Mouse (Mus musculus): Measurements from ENCODE around the gene Fam217a. TPM values are rescaled to one million over a fixed set of nuclear protein-coding genes. Genes with fewer than 3 reads are reported as not detected.
"Not testable (repeated sequence)": the region's sequence is repeated elsewhere in the genome, so short reads cannot be mapped to it uniquely, and the experiment has no call there.

The Fam217a gene
- polyA plus RNA-seq, 1 experiment from 2014 or later, result 1.2 TPM

GRCm38 (mm10) chr13:34942370-34942769 lies 18.3 kb upstream of the Fam217a start:
- no peak overlapping the region for H3K27ac ChIP-seq

GRCm38 (mm10) chr13:34934931-34935644 lies 11.0 kb upstream of the Fam217a start:
- no peak for ATAC-seq (replicated peaks)
- no peaks in the 10 kb centered on the region for H3K9me3 ChIP-seq
- H3K4me3 ChIP-seq, result no peak overlapping the region
- H3K36me3 ChIP-seq (replicated peaks), result no peaks in the 10 kb centered on the region
- no peak overlapping the region for H3K9ac ChIP-seq
- 72% methylated on average over 10 of the region's 10 CpGs for WGBS
- H3K27ac ChIP-seq, result no peak overlapping the region
- no peaks in the 10 kb centered on the region for H3K27me3 ChIP-seq (replicated peaks)
- H3K4me1 ChIP-seq, result no peaks in the 10 kb centered on the region
- no peak overlapping the region for H3K4me2 ChIP-seq

More at GRCm38 (mm10) chr13:34942370-34942769, 18.3 kb upstream of the Fam217a start:
- Histone ChIP-seq H3K4me1 (no peaks in the 10 kb centered on the region), H3K4me2 (no peak overlapping the region), H3K4me3 (no peak overlapping the region), H3K27me3 (replicated peaks) (no peaks in the 10 kb centered on the region), H3K36me3 (replicated peaks) (no peaks in the 10 kb centered on the region), H3K9ac (no peak overlapping the region), H3K9me3 (no peaks in the 10 kb centered on the region)
- ATAC-seq (replicated peaks), result no peak

GRCm38 (mm10) chr13:34916520-34917167 lies 7.5 kb downstream of the Fam217a start:
- Histone ChIP-seq H3K4me1 (0 out of 2 replicates have a peak, but pooled peaks cover 5% of the 10 kb centered on the region), H3K9me3 (no peaks in the 10 kb centered on the region), H3K4me2 (peak overlapping the region; percentile 50), H3K4me3 (peak overlapping the region; percentile 24), H3K27me3 (replicated peaks) (no peaks in the 10 kb centered on the region), H3K27ac (no peak overlapping the region), H3K36me3 (replicated peaks) (no peaks in the 10 kb centered on the region), H3K9ac (no peak overlapping the region)
- peak; percentile 67 for ATAC-seq (replicated peaks)
- WGBS, result 33% methylated on average over 37 of the region's 37 CpGs

- H3K4me2 ChIP-seq, result no peak overlapping the region
- H3K9me3 ChIP-seq, result no peaks in the 10 kb centered on the region
- H3K27me3 ChIP-seq (replicated peaks), result no peaks in the 10 kb centered on the region
- H3K27ac ChIP-seq, result no peak overlapping the region
- H3K9ac ChIP-seq, result no peak overlapping the region
- H3K36me3 ChIP-seq (replicated peaks), result no peaks in the 10 kb centered on the region
- ATAC-seq (replicated peaks), result no peak
- WGBS, result 83% methylated on average over 9 of the region's 9 CpGs
- H3K4me3 ChIP-seq, result no peak overlapping the region
- H3K4me1 ChIP-seq, result 0 out of 2 replicates have a peak, but pooled peaks cover 5% of the 10 kb centered on the region
Observed at GRCm38 (mm10) chr13:34914614-34915013, 9.5 kb downstream of the Fam217a start.

- WGBS, result 33% methylated on average over 1 of the region's 1 CpGs
- no peak for ATAC-seq (replicated peaks)
- H3K27me3 ChIP-seq (replicated peaks), result no peaks in the 10 kb centered on the region
Observed at GRCm38 (mm10) chr13:34892871-34893270, 31.2 kb downstream of the Fam217a start.

GRCm38 (mm10) chr13:34876481-34876880 lies 47.6 kb downstream of the Fam217a start:
- WGBS, result 9% methylated on average over 3 of the region's 3 CpGs
- Histone ChIP-seq H3K4me2 (peak overlapping the region; percentile 68), H3K9me3 (no peaks in the 10 kb centered on the region), H3K4me3 (peak overlapping the region; percentile 98), H3K9ac (peak overlapping the region; percentile 86; the same call in 1 of the 2 replicates), H3K27me3 (replicated peaks) (no peaks in the 10 kb centered on the region), H3K36me3 (replicated peaks) (no peaks in the 10 kb centered on the region), H3K27ac (no peak overlapping the region), H3K4me1 (peaks cover 26% of the 10 kb centered on the region)
- no peak for ATAC-seq (replicated peaks)

More at GRCm38 (mm10) chr13:34892871-34893270, 31.2 kb downstream of the Fam217a start:
- Histone ChIP-seq H3K9me3 (no peaks in the 10 kb centered on the region), H3K4me1 (no peaks in the 10 kb centered on the region), H3K4me2 (no peak overlapping the region), H3K4me3 (no peak overlapping the region), H3K9ac (no peak overlapping the region), H3K36me3 (replicated peaks) (peaks cover 65% of the 10 kb centered on the region), H3K27ac (no peak overlapping the region)

GRCm38 (mm10) chr13:34875741-34876445 lies 48.2 kb downstream of the Fam217a start:
- Histone ChIP-seq H3K4me1 (peaks cover 26% of the 10 kb centered on the region), H3K4me2 (peak overlapping the region; percentile 68), H3K27me3 (replicated peaks) (no peaks in the 10 kb centered on the region), H3K9me3 (no peaks in the 10 kb centered on the region), H3K9ac (peak overlapping the region; percentile 86), H3K36me3 (replicated peaks) (no peaks in the 10 kb centered on the region), H3K27ac (peak overlapping the region; percentile 96), H3K4me3 (peak overlapping the region; percentile 98)
- ATAC-seq (replicated peaks), result peak; percentile 43
- under 1% methylated on average over 39 of the region's 50 CpGs for WGBS

- H3K27me3 ChIP-seq (replicated peaks), result no peaks in the 10 kb centered on the region
- WGBS, result under 1% methylated on average over 40 of the region's 40 CpGs
- peak within 1 kb of the TSS; percentile 68 for H3K4me2 ChIP-seq
- peak within 1 kb of the TSS; percentile 96 for H3K27ac ChIP-seq
- peak; percentile 86 for ATAC-seq (replicated peaks)
- H3K9ac ChIP-seq, result peak within 1 kb of the TSS; percentile 86
- H3K4me3 ChIP-seq, result peak within 1 kb of the TSS; percentile 98
- no peaks in the 10 kb centered on the region for H3K36me3 ChIP-seq (replicated peaks)
- no peaks in the 10 kb centered on the region for H3K9me3 ChIP-seq
- peaks cover 26% of the 10 kb centered on the region for H3K4me1 ChIP-seq
Observed at GRCm38 (mm10) chr13:34875166-34875710, 48.9 kb downstream of the Fam217a start, which contains the start of gene Prpf4b. Prpf4b (plus strand) TSS chr13:34875302.

GRCm38 (mm10) chr13:34874736-34875135 lies 49.4 kb downstream of the Fam217a start:
- not testable (repeated sequence) for H3K27me3 ChIP-seq (replicated peaks); H3K36me3 ChIP-seq (replicated peaks); H3K9me3 ChIP-seq
- Histone ChIP-seq H3K27ac (peak overlapping the region; percentile 96), H3K9ac (peak overlapping the region; percentile 86), H3K4me3 (peak overlapping the region; percentile 98), H3K4me2 (peak overlapping the region; percentile 68), H3K4me1 (peaks cover 26% of the 10 kb centered on the region)
- peak; percentile 51 for ATAC-seq (replicated peaks)
- 23% methylated on average over 13 of the region's 13 CpGs for WGBS

GRCm38 (mm10) chr13:34873801-34874681 lies 50.1 kb downstream of the Fam217a start:
- Histone ChIP-seq H3K9ac (peak overlapping the region; percentile 86), H3K4me3 (peak overlapping the region; percentile 98), H3K9me3 (no peaks in the 10 kb centered on the region), H3K4me1 (peaks cover 26% of the 10 kb centered on the region), H3K36me3 (replicated peaks) (no peaks in the 10 kb centered on the region), H3K27me3 (replicated peaks) (no peaks in the 10 kb centered on the region), H3K4me2 (peak overlapping the region; percentile 68), H3K27ac (peak overlapping the region; percentile 96)
- ATAC-seq (replicated peaks), result peak; percentile 92
- WGBS, result 2% methylated on average over 45 of the region's 45 CpGs

- H3K4me2 ChIP-seq, result no peak overlapping the region
Observed at GRCm38 (mm10) chr13:34864420-34865169, 59.5 kb downstream of the Fam217a start.

More at GRCm38 (mm10) chr13:34864420-34865169, 59.5 kb downstream of the Fam217a start:
- no peaks in the 10 kb centered on the region for H3K9me3 ChIP-seq
- ATAC-seq (replicated peaks), result peak; percentile 89
- H3K4me3 ChIP-seq, result no peak overlapping the region
- no peaks in the 10 kb centered on the region for H3K4me1 ChIP-seq
- H3K27ac ChIP-seq, result no peak overlapping the region
- 0 out of 2 replicates have a peak, but pooled peaks cover 2% of the 10 kb centered on the region for H3K27me3 ChIP-seq (replicated peaks)
- no peaks in the 10 kb centered on the region for H3K36me3 ChIP-seq (replicated peaks)
- H3K9ac ChIP-seq, result no peak overlapping the region
- 41% methylated on average over 7 of the region's 7 CpGs for WGBS
